Mouse (Mus musculus) mouse embryonic stem cell (cell line): ENCODE data around the gene Sh2b2.

Source experiments
- in situ Hi-C, 2 experiments: fragments of 300-500 bp; cut with MboI; formaldehyde crosslinking; loops; 1 replicate in 1 of 2; 3 replicates in 1 of 2; pipeline ENCODE4 v1.14.3; 2019 to 2020; ENCODE audit warnings: low sequenced_read_pairs in 2 of 2, low pct_unique_long_range_greater_than_20kb in 1 of 2, mixed read lengths in 1 of 2; ENCODE audit not compliant: unreplicated experiment in 1 of 2

Gene Sh2b2

DNA sequence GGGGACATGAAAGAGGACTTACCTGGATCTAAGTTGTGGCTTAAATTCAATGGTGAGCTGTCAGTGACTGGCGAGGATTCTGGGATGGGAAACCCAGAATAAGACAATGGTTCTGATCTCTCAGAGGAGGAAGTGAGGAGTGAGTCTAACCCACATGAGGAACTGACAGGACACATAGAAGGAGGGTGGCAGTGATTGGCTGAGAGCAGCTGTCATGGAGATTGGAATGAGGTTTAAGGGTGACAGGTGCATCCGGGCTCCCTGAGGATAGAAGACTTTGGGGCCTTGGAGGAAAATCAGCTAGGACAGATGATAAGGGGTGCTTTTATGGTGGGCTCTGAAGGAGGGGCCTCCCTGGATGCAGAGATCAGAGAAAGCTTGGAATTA, at the start of gene Sh2b2:
Gene Sh2b2, minus strand, starts transcription at position 105 of the 387 bp plus-strand sequence.
- in situ Hi-C loops: loop anchor here in 1 of 2 experiments (10.0 kb wide), 1 partner anchor 52 kb away; the partner anchor contains the start of gene Prkrip1

DNA sequence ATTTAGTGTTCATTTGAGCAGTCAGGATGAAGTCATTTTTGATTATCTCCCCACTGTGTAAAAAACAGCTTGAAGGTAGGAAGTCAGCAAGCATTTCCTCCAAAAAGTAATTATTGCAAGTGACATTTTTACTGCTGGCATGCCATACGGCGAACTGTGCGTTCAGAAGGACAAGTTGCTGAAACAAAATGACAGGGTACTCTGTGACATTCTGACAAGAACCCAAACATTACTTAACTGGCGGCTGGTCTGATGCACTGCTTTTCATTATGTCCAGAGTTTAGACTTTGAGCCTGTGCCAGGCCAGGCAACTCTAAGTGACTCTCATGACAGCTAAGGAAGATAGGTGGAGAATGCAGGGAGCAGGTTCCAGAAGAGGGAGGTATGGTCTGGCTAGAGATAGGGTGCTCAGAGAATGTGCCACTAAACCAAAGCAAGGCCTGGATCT, 46.6 kb upstream of the Sh2b2 start:
- in situ Hi-C loops: loop anchor here in 1 of 2 experiments (25.0 kb wide), 1 partner anchor 369 kb away; no protein-coding TSS in a partner anchor

DNA sequence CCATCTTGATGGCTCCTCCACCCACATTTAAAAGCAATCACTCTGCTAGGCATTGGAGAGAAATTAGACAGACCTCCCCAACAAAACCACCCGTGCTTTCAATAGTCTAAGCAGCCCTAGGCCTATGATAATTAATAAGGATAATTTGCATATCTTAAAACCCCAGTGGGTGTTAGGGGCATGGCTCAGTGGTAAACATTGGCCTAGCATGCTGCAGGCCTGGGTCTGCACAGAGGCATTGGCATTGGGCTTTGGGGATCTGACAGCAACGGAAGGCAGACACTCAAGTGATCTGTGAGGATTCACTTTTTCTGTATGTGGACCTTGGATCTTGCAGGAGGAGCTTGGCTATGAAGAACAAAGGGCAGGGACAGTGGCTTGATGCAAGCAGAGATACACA, 46.0 kb upstream of the Sh2b2 start:
- in situ Hi-C loops: loop anchor here in 1 of 2 experiments (25.0 kb wide), 1 partner anchor 370 kb away; no protein-coding TSS in a partner anchor

DNA sequence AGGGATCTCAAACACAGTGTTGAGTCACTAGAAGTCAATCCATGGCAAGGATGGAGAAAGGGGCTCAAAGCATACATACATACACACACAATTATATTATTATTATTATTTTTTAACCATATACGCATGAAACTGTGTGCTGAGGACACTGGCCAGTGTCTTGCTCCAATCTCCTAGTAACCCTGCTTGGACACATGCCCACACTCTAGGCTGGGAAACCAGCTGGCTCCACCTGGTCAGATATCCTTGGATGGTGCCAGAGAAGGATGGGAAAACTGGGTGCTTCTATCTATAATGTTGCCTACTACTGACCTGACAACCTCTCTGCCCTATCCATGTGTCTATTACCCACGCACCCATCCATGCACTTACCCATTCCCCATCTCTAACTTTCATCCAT, 45.2 kb upstream of the Sh2b2 start:
- in situ Hi-C loops: loop anchor here in 1 of 2 experiments (25.0 kb wide), 1 partner anchor 371 kb away; no protein-coding TSS in a partner anchor

DNA sequence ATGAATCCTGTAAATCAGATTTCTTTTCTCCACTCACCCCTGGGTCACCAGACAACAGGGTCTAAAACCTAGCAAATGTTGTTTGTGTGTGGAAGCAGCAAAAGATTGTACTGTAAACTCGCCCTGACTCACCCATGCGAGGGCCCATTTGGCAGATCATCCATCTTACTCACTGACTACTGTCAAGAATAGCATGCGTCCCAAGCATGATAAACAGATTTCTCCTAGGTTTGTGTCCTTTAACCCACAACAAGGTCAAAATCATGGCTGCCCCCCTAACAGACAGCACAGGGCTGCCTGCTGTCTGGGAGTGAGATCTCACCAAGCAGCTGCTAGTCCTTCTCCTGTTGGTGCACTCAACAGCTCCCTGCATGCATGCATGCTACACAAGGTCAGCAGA, 43.4 kb upstream of the Sh2b2 start:
- in situ Hi-C loops: loop anchor here (10.0 to 25.0 kb wide), 2 partner anchors 365 to 373 kb away; no protein-coding TSS in a partner anchor

DNA sequence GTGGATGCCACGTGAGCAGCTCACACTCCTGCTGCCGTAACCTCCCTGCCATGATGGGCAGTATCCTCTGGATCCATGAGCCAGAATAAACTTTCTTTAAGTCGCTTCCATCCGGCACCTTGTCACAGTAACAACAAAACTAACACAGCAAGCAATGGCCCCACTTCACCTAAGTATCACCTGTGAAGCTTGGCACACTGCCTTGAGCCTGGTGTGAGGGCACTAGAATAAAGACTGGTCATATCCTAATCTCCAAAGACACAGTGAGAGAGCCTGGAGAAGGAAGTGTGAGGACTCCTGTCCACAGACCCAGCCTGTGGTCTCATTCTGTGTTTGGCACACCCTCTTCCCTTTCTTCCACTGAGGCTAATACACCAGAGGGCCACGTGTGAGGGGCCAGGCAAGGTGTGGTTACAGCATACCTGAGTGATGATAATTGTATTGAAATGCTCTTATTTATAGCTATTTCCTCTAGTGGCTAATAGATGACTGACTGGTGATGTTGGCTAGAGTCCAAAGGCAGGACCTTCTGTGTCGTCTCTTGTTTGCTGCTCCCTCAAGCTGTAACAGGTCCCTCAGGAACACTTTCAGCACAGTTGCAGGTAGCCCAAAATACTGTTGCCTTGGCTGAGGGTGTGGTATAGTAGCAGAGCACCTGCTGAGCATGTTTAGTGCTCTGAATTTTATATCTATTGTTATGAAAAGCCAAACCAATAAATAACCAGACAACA, 42.2 kb upstream of the Sh2b2 start:
- in situ Hi-C loops: loop anchor here (10.0 to 25.0 kb wide), 2 partner anchors 366 to 374 kb away; no protein-coding TSS in a partner anchor

DNA sequence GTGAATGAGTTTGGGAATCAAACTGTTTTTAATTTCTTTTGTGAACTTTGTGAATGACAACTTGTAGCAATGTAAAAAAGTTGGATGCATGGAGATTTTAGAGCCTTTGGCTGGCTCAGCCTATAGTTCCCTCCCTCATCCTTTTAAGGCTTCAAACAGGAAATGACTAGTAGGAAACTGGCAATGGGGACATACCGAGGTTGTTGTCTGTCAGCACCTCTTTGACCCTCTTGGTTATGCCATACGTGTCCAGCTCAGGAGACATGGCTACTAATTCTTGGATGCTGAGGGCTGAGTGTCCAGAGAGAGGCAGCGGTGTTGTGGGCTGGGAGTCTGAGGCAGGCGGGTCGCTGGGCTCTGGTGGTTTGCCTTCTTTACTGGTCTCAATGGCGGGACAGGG, 40.2 kb upstream of the Sh2b2 start:
- in situ Hi-C loops: loop anchor here (10.0 to 25.0 kb wide), 2 partner anchors 368 to 376 kb away; no protein-coding TSS in a partner anchor

DNA sequence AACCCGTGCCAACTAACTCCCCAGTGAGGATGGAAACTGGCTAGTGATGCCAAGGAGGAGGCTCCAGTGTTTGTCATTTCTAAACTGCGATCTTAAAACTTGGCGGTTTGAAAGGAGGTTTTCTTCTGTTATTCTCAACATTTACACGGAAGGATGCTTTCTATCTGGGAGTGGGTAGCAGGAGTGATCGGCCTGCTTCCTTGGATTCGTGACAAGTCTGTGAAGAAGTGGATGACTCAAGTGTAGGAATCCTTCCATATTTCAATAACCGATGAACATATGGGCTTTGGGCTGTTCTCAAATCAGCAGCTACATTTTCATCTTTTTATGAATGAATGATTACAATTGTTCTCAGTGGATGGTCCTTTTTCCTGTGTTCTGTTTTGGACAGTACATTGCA, 38.8 kb upstream of the Sh2b2 start:
- in situ Hi-C loops: loop anchor here (10.0 to 25.0 kb wide), 2 partner anchors 370 to 377 kb away; no protein-coding TSS in a partner anchor

DNA sequence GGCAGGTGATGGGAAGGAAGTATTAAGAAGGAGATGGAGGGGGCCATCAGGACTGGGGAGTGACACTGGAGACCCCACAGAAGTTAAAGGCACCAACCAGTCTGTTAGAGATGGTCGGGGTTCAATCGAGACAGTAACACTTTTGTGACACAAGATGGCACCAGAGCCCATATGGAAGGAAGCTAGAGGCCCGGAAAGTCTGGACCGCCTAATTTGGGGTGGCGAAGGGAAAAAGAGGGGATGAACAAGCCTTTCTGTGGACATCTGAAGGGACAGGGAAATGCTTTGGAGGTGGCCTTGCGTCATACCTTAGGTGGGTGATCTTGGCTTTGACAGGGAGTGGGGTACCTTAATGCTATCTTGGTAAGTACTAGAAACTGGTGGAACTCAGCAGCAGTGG, 35.0 kb upstream of the Sh2b2 start:
- in situ Hi-C loops: loop anchor here (10.0 to 25.0 kb wide), 2 partner anchors 373 to 381 kb away; no protein-coding TSS in a partner anchor

DNA sequence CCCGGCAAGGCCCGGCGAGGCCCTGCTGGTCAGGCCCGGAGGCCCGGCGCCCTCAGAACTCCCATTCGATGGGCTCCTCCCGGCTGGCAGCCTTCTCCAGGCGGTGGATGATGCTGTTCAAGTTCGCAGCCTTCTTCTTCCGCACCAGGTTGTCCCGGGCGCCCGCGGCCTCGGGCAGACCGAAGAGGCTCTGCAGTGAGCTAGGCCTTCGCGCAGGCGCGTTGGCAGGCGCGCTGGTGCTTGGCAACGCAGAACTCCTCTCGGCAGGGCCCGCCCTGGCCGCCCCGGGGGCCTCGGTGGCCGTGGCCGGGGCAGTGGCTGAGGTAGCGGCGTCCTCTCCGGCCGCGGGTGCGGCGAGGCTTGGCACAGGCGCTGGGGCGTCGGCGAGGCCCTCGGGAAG, 28.4 kb upstream of the Sh2b2 start:
- in situ Hi-C loops: loop anchor here in 1 of 2 experiments (25.0 kb wide), 1 partner anchor 388 kb away; no protein-coding TSS in a partner anchor

DNA sequence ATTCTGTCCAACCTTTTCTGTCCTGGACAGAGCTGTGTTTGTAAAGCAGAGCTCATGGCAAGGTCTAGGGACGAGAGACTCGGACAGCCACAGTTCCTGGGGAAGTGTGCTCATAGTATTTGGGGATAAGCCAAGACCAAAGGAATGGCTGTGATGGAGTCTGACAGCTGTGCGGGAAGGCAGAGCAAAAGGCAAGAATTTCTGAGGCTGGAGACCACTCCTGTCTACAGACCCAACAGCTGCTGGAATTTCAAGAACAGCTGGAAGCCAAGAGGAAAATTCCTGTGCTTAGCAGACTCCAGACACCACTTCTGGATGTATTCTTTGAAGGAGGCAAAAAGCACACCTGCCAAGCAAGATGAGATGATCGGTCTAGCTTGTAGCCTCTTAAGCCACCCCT, 23.6 kb upstream of the Sh2b2 start:
- in situ Hi-C loops: no loop called here

DNA sequence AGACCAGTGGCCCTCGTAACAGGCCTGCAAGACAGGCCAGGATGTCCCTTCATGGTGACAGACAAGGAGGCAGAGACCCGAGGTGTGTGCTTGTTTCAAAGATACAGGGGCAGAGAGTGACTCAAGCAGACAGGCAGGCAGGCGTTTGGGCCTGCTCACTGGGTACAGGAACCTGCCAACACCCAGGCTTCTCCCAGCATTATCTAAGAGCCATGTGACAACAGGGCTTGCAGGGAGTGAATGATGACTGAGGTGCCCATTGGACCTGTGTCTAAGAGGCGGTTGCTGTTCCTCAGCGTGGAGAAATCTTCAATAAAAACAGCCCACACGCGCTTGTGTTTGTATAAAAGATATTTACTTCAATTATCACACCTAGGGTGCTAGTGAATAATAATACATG, 19.7 kb upstream of the Sh2b2 start:
- in situ Hi-C loops: no loop called here

DNA sequence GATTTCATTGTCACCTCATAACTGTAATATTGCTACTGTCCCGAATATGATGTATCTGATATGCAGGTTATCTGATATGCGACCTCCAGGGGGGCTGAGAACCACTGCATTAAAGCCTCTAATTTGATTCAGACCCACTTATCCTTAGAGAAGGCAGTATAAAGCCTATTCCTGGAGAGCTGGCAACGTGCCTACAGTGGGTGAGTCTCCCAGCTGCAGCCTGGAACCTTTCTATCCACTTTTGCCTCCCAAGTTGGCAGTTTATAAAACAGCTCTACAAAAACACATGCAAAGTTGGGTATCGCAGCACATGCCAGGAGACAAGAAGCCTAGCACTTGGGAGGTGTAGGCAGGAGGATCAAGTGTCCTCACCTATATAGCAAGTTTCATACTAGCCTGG, 17.0 kb upstream of the Sh2b2 start:
- in situ Hi-C loops: no loop called here

DNA sequence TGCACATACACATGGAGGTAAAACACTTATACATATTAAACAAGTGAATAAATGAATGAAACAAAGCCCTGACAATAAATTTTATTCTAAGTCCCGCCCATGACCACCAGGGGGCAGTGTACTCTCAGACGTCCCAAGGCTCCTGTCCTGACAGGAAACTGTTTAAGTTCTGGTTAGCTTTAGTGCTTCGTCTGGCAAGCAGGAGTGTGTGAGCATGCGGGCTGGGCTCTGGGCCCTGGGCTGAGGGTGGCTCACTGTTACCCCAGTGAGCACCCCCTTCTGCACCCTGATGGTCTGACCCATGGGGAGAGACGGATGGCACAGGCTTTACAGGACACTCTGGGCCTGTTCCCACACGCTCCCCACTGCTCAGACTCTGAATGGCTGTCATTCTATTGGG, 12.6 kb upstream of the Sh2b2 start:
- in situ Hi-C loops: no loop called here

DNA sequence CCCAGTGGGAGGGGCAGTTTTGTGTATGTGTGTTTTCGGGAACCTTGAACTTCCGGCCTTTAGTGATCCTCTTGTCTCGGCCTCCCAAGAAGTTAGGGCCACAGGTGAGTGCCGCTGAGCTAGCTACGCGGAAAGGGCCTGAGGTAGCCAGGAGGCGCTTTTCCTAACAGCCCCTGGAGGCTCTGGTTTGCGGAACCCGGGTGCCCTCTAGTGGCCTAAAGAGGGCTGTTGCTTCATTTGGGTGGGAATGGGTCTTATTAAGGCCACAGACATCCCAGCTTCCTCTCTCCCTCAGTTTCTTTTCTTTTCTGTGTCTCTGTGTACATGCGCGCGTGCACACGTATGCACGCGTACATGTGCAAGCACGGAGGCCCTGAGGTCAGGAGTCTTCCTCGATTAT, 6.5 kb upstream of the Sh2b2 start:
- in situ Hi-C loops: loop anchor here (5.0 kb wide), 2 partner anchors 36 to 56 kb away; partner anchors contain the start of gene Prkrip1 (in 1 of the 2)

DNA sequence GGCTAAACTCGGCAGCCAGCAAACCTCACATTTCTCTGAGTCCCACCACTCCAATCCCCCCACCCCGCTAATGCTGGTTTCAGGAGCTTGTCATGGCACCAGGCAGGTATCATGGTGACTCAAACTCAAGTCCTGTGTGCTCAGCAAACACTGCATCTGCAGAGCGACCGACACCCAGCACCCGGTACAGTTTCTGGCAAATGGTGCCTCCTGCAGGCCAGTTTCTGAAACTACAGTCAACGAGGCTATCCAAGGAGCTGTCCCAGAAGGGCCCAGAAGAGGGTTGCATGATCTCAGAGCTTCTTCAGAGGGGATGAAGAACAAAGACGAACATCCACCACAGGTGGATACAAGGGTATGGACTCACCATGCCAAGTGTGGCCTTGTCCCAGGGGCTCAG, 4.6 kb upstream of the Sh2b2 start:
- in situ Hi-C loops: loop anchor here (5.0 kb wide), 2 partner anchors 34 to 54 kb away; partner anchors contain the start of gene Prkrip1 (in 1 of the 2)

DNA sequence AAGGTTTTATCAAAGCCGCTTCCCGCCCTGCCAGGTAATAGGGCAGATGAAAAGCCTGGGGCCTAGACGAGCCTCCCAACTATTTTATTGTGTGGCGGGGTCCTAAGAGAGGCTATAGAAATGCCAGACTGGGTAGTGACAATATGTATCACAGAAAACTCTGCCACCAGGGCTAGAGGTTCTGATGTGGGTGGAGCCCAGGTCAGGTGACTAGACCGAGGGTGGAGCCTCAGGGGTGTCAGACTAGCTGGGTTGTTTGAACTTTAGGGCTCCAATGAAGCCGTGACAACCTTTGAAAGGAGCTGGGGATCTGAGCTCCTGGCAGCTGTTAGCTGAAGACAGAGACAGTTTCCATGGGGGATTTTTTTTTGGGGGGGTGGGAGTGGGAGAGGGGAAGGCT, 2.1 kb upstream of the Sh2b2 start:
- in situ Hi-C loops: loop anchor here in 1 of 2 experiments (10.0 kb wide), 1 partner anchor 54 kb away; the partner anchor contains the start of gene Prkrip1

DNA sequence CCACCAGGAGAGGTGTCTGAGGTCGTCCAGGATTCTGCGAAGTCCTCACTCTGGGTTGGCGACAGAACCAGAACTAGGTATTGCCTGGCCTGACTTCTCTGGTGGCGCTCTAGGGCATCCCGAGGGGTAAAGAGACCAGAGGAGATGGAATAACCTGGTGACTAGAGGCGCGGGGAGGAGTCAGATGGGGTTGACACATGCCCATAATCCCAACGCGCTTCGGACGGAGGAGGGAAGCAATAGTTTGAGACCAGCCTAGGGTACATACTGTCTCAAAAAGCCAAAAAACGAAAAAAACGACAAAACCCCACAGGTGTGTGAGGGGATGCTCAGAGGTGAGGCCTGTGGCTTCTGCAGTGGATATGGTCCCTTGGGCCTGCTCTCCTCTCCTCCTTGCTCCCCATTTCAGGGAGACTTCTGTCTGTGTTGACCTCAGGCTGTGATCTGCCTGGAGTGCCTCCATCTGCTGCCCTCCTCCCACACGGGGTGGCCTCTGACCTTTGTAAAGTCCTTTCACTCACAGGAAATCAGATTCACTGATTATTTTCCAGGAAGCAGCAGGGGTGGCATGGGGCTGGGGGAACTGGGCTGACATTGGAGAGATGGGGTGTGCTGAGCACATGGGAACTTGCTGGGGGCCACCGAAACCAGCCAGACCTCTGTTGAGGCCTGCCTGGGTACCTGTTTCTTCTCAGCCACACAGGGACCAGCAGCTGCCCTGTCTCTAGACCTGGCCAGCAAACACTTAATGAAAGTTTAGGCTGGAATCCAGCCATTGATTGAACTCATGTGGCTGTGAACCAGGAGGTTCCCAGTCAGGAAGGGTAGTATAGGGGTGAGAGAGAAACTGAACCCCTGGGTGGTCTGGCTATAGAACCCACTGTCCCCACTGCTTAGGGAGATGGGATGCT, 560 bp downstream of the Sh2b2 start:
- in situ Hi-C loops: loop anchor here in 1 of 2 experiments (10.0 kb wide), 1 partner anchor 51 kb away; the partner anchor contains the start of gene Prkrip1
